In the genomic region with DNA sequence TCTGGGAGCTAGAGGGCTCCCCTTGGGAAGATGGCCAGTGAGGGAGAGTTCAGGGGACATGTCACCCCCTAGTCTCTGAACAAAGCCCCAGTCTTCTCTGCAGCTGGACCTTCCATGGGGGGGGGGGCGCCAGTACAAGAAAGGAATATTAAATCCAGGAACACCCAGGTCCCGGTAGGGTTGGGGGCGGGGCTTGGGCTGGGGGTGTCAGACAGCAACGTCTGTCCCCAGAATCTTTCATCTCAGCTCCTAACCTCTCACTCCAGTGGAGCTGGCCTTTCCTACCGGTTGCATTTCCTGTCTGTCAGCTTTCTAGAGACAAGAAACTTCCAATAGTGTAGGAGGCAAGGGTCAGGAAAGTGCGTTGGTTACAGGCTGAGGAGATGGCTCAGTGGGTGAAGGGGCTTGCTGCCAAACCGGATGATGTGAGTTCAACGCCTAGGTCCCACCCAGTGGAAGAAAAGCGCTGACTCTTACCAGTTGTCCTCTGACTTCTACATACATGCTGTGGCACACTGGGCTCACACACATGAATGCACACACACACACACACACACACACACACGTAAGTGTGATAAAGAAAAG, we compare ENCODE assay signal across 11 mouse cellular contexts.
A peak's percentile ranks its signal among the peaks of the same experiment; 100 is the strongest.
DNase-seq lines count a peak whose midpoint lies in the region; ATAC-seq and TF ChIP-seq lines count a peak whose summit lies in the region.
"Had no signal": no experiment of that assay in that cellular context is flagged by ENCODE, and none has a peak within 500 bp of the region (broad histone marks: within the 10 kb centered on the region; RNA-seq: fewer than 3 reads in every experiment).

No protein-coding gene starts in this region.

- DNase-seq in heart, postnatal 25 days (ENCODE audit: low spot score), result no peak
- DNase-seq in kidney, postnatal 36 days, result peak; percentile 31 to 40
- no peak for DNase-seq in kidney, postnatal 4 days
- DNase-seq in spleen, adult 2 months (ENCODE audit: low read depth in 1 of 2, low spot score in 2 of 2), result no peak
- no peak for DNase-seq in spleen, postnatal 14 days (ENCODE audit: low spot score in 2 of 2)
- DNase-seq in thymus, postnatal 25 days, result peak; percentile 32
- DNase-seq: cerebellum, postnatal 10 days; layer of hippocampus, adult 9-11 months had no signal

- 0 out of 2 replicates have a peak overlapping the region, but pooled peaks have one; percentile 5 for H3K27ac ChIP-seq in heart, embryonic 12.5 days (ENCODE audit: poor library complexity, severe bottlenecking)
- peak overlapping the region; percentile 84 for H3K27ac ChIP-seq in spleen, adult 2 months (ENCODE audit: insufficient read depth, low read length)
- H3K27ac ChIP-seq: embryonic facial prominence, embryonic 15.5 days had no signal

- no peak for TF ChIP-seq POLR2A in spleen, adult 2 months (IDR thresholded peaks at IDR 0.05; ENCODE audit: low read depth, low read length)

- 44% methylated on average over 10 of the region's 10 CpGs for WGBS in heart, embryonic 12.5 days
- 21% methylated on average over 10 of the region's 10 CpGs for WGBS in spleen, adult 2 months

- intact Hi-C loops in heart, postnatal 25 days (cut with DNase I), result no loop called here

- H3K9ac ChIP-seq in heart, embryonic 12.5 days, result no peak overlapping the region
- H3K9ac ChIP-seq: embryonic facial prominence, embryonic 15.5 days had no signal

- H3K4me3 ChIP-seq in heart, embryonic 12.5 days, result no peak overlapping the region
- no peak overlapping the region for H3K4me3 ChIP-seq in spleen, adult 2 months (ENCODE audit: extremely low read depth, insufficient read depth, insufficient read length)
- H3K4me3 ChIP-seq: embryonic facial prominence, embryonic 15.5 days had no signal

- no peaks in the 10 kb centered on the region for H3K27me3 ChIP-seq in heart, embryonic 12.5 days (replicated peaks)
- no peaks in the 10 kb centered on the region for H3K27me3 ChIP-seq in spleen, adult 2 months (ENCODE audit: control insufficient read depth, insufficient read depth, low read length)
- H3K27me3 ChIP-seq: embryonic facial prominence, embryonic 15.5 days had no signal

- no peak for TF ChIP-seq CTCF in spleen, adult 2 months (IDR thresholded peaks at IDR 0.05; ENCODE audit: extremely low read depth, insufficient read depth, insufficient read length, insufficient replicate concordance)

- 0 out of 2 replicates have a peak, but pooled peaks cover 14% of the 10 kb centered on the region for H3K36me3 ChIP-seq in heart, embryonic 12.5 days
- H3K36me3 ChIP-seq in spleen, adult 2 months (ENCODE audit: control insufficient read depth, insufficient read depth, low read length), result peaks cover 5% of the 10 kb centered on the region; the same call in 1 of the 2 replicates

- ATAC-seq in heart, embryonic 12.5 days (ENCODE audit: insufficient number of reproducible peaks, low FRiP score), result no peak
- ATAC-seq in frontal cortex, adult (ENCODE audit: low TSS enrichment), result no peak

- peaks cover 46% of the 10 kb centered on the region for H3K4me1 ChIP-seq in heart, embryonic 12.5 days (replicated peaks)
- peaks cover 66% of the 10 kb centered on the region for H3K4me1 ChIP-seq in spleen, adult 2 months (ENCODE audit: control insufficient read depth, insufficient read depth, insufficient read length)

- no peaks in the 10 kb centered on the region for H3K9me3 ChIP-seq in heart, embryonic 12.5 days (replicated peaks)
- H3K9me3 ChIP-seq: embryonic facial prominence, embryonic 15.5 days had no signal

- H3K4me2 ChIP-seq in heart, embryonic 12.5 days, result no peak overlapping the region
- H3K4me2 ChIP-seq: embryonic facial prominence, embryonic 15.5 days had no signal

Comparison
In these comparisons a context has a peak if more than half of its experiments do, and no peak if none do; other contexts are left out.
1. DNase-seq: peak in kidney, postnatal 36 days (2 of 2) and thymus, postnatal 25 days (single experiment); none in heart, postnatal 25 days (single experiment), kidney, postnatal 4 days (0 of 2), spleen, adult 2 months (0 of 2) and spleen, postnatal 14 days (0 of 2).